Mouse (Mus musculus): ENCODE measurements at regions not wholly inside any gene's neighbourhood (a gene's known extent, or its start where the extent isn't known, plus 50 kb on each side); places are given as distances from the start of the nearest gene placed in this dataset.
A peak's percentile ranks its signal among the peaks of the same experiment; 100 is the strongest.

GRCm38 (mm10) chr1:111355435-111355834 is 378.1 kb upstream of the Cdh19 start:
- no peak for DNase-seq

- DNase-seq, result no peak
Measured at GRCm38 (mm10) chr1:111337927-111338326, 360.5 kb upstream of the Cdh19 start.

GRCm38 (mm10) chr1:111302268-111302667 is 324.9 kb upstream of the Cdh19 start:
- no peak for DNase-seq

DNA sequence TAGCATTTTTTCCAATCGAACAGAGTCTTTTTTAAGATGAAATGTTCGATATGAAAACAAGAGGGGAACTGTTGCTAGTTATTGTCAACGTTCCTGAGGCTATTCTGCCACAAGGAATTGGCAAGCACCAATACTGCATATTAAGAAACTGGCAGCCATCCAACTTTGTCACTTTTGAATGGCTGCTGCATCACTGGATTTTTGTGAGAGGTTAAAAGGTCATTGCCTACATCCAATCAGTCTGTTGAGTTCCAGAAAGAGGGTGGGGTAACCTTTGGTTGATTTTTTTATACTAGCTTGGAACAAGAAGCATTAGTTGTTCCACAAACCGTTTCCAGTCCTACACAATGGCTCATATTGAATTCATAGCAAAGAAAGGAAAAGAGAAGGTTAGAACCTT is 309.0 kb upstream of the Cdh19 start:
- DNase-seq, result no peak

- peak in 1 of 2 experiments; percentile 3 for DNase-seq
Measured at GRCm38 (mm10) chr1:111285916-111286315, 308.5 kb upstream of the Cdh19 start.

DNA sequence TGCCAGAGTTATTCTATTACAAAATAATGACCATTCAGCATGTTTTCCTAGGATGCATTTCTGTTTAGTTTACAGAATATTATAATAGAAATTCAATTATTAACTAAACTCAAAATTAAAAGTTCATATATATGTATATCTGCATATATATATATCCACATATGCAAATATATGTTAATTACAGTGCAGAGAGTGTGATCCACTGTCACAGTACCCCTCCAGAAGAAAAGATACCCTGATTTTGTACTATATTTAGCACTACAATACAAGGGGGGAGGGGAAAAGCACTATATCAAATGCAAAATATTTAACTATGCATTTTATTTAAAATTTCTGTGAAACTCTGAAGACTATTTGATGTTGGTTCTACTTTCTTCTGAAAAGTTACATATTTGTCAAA is 265.4 kb upstream of the Cdh19 start:
- DNase-seq, result no peak

DNA sequence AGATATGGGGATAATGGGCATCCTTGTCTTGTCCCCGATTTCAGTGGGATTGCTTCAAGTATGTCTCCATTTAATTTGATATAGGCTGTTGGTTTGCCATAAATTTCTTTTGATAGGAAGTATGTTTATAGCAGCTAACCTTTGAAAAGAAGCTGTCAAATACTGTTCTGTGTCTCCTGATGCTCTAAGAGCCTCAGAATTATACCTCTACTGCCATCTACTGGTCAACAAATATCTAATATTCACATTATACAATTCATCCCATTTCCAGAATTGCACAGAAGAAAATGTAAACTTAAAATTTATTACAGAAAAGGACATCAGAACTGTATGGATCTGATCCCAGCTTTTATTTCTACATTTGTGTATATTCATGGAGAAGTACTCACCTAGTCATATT is 265.0 kb upstream of the Cdh19 start:
- peak in 1 of 2 experiments; percentile 7 for DNase-seq
